Mouse (Mus musculus): Measurements from ENCODE around the gene Cd274.

Cd274 gene

GRCm38 (mm10) chr19:29436793-29437479 lies 69.7 kb downstream of the Cd274 start:
- DNase-seq: no peak
